Mouse (Mus musculus) E14TG2a.4 (cell line): ENCODE measurements around the gene Setd1b.

Experiments
- CTCF ChIP-seq: conservative IDR thresholded peaks from 2 replicates; pipeline ENCODE4 v1.5.1; 2014; ENCODE audit warnings: low read length
- NANOG ChIP-seq: IDR thresholded peaks from 2 replicates; pipeline ENCODE4 v1.6.1; 2014; ENCODE audit warnings: borderline replicate concordance, low read length, mixed read lengths
- POU5F1 ChIP-seq: IDR thresholded peaks from 2 replicates; pipeline ENCODE4 v1.6.1; 2014; ENCODE audit warnings: low read length, borderline replicate concordance

DNA sequence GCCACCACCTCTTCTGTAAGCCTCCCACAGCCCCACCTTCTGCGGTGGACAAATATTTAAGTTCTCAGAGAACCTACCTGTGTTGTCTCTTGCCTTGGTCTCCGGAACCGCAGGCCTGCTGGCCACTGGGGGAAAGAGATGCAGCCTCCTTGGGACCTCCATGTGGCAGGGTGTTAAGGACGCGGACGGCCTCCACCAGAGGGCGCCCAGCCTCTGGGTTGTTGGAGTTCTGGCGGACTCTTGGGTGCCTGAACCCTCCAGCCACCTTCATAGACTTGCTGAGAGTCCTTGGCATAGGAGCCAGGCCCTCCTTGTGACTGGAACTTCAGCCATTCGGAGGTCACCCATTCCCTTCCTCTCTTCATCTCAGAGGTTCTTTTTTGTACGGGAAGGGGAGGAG lies 24.7 kb upstream of the Setd1b start:
- TF ChIP-seq CTCF (peak; percentile 60), POU5F1 (no peak), NANOG (no peak)
